Mouse (Mus musculus) thymus, postnatal 14 days (tissue): ENCODE data around the gene Camk1d.
A peak's percentile ranks its signal among the peaks of the same experiment; 100 is the strongest.
"Not testable (repeated sequence)": the region's sequence is repeated elsewhere in the genome, so short reads cannot be mapped to it uniquely, and the experiment has no call there.

ENCODE experiments used
- DNase-seq: peaks from one replicate; pipeline ENCODE4 v3.0.0; 2021

The Camk1d gene

DNA sequence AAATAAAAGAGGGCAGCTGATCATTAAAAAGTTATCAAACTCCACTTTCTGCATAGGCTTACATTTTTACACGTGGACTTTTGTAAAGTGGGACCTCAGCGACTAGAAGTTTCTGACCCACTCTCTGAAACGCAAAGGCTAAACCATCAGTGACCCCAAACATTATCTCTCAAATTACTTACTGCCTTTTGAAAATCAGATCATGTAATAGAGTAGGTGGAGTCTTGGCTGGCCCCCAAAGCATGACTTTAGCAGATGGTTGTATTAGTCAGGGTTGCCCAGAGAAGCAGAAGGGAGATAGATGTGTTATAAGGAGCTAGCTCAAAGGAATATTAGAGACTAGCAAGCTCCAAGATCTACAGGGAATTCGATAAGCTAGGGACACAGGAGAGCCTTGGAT is 103.8 kb downstream of the Camk1d start:
- DNase-seq: no peak

GRCm38 (mm10) chr2:5607920-5608841 is 106.1 kb downstream of the Camk1d start:
- DNase-seq: no peak

GRCm38 (mm10) chr2:5605849-5606248 is 108.5 kb downstream of the Camk1d start:
- DNase-seq: no peak

DNA sequence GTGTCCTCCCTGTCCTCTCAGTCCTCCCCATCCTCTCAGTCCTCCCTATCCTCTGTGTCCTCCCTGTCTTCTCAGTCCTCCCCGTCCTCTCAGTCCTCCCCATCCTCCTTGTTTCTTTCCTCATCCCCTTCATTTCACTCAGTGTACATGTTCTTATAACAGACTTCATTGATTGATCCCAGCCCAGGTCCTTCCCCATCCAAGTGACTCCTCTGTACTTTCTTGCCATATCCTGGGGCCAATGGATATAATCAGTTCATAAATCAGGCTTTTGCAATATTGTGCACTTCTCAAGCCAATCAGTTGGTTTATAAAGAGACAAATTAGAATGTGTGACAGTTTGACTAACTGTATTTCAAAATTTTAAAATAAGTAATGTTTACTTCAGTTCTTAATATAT is 112.3 kb downstream of the Camk1d start:
- DNase-seq: no peak

DNA sequence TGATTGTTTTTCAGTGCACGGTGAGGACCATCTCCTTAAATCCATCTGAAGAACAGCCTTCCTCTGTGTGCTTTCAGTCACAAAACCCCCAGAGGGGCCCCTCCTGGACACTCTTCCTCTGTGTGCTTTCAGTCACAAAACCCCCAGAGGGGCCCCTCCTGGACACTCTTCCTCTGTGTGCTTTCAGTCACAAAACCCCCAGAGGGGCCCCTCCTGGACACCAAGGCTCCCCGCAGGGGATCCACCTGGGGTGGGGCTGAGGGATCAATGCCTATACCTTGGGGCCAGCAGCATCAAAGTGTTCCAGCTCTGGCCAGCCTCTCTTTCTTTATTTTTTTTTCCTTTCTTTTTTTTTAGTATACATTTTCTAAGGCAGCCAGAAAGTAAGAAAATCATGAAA is 113.1 kb downstream of the Camk1d start:
- DNase-seq: not testable (repeated sequence)

DNA sequence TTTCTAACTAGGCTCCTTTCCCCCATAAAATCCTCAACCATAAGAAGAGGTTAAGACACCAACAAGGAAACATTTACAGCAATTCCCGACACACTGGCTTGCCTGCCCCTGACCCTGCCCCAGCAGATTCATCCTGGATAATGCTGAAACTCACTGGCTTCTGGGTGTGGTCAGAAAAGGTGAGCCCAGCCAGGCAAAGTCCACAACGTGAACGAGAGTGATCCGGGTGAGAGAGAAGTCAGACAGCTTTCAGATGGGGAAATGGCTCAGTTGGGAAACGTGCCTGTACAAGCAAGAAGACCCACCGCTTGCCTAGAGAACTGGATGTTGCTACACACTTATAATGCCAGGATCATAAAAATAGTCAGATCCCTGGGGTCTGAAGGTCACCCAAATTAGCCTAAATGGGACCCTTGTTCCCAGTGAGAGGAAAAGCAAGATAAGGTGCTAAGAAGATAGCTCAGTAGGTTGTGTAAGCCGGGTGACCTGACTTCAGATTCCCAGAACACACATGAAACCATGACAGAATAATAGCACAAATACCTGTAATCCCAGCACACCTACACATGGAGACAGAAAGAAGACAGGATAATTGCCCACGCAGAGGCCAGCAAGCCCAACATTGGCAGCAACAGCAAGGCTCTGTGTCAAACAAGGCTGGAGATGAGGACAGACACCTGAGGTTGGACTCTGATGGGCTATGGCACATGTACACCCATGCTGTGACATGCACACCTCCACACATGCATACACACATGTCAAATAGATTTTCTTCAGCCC is 113.9 kb downstream of the Camk1d start:
- no peak for DNase-seq

DNA sequence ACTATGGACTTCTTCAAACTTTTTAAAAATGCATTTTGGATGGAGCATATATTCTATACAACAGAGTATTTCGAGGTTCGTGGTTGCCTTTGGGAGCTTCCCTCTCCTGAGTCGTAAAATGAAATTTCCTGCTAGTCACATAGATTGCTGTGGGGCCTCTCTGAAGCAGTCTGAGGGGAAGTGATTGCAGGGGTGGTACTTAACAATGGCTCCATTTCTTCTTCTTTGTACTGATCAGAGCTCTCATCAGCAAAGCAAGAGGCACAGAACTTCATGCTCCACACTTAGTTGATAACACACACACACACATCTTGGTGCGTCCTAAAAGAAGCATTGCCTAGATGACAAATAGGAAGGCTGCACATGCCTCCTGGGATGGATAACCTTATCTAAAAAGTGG is 114.6 kb downstream of the Camk1d start:
- no peak for DNase-seq

DNA sequence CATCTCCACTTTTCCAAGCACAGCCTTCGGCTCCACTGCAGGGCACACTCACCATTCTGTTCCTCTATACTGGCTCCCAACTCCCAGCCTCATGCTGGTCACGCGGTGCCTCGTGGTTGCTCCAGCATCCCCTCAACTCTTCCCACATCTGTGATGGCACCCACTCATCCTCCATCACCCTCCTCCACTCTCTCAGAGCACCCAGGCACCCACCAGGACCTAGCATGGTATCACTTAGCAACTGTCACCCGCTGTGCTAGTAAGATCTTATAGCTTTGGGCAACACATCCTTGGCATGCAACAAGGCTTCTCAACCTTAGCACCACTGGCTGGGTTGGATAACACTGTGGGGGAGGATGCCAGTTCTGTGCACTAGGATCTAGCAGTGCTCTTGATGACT is 115.8 kb downstream of the Camk1d start:
- no peak for DNase-seq

GRCm38 (mm10) chr2:5596882-5597281 is 117.4 kb downstream of the Camk1d start:
- DNase-seq: peak; percentile 22

- DNase-seq: no peak
These were observed 118.7 kb downstream of the Camk1d start for GRCm38 (mm10) chr2:5595356-5596191.

- no peak for DNase-seq
These were observed 121.7 kb downstream of the Camk1d start for GRCm38 (mm10) chr2:5592461-5593136.

DNA sequence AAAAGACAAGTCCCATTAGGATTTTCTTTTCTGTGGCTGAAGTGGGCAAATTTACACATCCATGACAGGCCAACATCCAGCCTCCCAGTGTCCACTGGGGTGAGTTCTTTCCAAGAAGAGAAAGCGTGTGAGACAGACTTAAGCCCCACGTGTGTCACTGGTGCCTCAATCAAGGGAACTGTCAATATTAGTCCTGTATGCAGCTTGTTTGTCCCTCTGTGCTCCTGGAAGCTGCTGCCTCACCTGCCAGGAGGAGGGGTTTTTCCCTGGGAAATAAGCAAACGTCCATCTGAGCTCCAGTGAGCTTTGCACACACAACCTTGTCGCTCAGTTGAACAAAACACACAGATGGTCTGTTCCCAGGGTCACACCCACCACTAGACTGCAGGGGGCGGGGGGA is 124.2 kb downstream of the Camk1d start:
- DNase-seq: no peak

DNA sequence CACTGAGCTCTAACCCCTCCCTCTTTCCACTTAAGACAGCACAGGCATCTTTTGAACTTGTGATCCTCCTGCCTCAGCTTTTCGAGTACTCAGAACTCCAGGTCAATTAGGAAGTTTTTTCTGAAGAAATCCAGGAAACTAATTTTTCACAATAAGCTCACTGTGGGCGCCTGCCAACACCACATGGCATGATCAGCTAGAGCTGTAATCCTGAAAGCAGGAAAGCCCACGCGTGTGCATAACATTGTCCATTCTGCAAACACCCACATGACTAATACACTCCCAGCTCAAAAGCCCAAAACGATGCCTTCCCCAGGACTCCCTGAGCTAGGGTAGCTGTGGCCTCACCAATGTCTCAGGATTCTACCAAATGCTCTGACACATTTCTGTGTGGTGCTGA is 125.2 kb downstream of the Camk1d start:
- no peak for DNase-seq

DNA sequence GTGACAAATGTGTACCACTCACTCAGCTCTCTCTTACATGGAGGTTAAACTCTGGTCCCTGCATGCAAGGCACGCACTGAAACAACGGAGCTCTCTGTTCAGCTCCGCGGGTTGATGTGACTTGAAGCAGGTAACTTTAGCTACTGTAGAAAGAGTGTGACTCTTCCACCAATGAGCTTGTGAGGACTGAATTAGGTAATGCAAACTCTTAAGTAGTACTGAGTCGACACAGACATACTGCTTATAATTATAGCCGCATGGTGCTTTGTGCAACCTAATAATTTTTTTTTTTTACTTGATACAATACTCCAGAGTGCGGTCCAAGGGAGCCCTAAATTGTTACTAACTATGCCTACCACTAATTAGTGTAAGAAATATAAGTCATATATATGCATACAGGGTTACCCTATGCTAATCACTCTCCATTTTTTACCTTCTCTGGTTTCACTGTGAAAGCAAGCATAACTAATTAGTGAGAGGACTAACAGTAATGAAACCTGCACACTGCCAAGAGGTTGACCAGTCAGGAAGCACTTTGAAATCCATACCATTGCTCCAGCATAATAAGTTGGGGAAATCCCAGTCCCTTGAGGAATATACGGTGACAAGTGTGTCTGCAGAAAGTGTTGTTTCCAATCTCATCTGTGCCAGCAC is 125.9 kb downstream of the Camk1d start:
- no peak for DNase-seq

DNA sequence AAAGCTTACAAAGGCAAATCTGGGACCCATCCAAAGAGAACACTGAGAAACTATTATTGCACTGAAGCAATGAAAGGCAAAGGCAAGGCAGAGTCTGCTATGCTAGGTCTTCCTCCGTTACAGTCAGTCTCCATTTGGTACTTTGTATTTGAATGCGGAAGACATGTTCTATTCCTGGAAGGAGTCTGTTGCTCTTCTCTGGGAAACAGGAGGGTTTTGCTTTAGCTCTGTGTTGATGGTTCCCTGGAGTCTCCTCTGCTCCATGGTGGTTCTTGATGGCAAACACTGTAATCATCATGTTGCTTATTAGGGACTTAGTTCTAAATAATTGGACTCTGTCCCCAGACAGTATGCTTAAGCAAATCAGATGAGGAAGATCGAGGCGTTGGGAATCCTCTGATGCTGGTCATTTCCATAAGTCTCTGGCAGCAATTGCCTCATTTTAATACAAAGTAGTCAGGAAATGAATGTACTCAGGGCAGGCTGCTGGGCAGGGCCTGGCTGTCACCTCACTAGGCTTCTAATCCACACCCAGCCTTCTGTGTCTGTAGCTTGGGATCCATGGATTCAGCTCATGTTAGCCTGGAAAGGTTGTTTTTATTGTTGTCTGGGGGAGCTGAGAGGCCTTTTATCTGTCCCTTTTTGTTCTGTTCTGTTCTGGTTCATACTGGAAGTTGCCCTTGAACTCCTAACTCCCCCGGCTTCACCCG is 129.8 kb downstream of the Camk1d start:
- no peak for DNase-seq

DNA sequence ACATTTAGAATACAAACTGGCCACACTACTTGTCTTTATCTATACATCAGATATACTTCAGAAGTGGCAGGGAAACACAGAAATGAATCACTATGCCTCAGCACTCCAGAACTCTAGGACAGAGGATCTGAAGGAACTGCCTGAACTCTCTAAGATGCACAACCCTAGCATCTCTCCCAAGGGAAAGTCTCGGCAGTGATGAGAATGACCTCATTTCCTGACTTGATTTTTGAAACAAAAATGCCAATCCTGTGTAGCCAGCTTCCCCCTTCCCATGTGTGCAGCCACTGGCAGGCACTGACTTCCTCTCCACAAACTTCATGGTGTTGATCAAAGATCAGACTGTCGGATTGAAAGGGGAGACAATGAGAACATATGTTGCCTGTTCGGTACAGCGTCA is 134.9 kb downstream of the Camk1d start:
- DNase-seq: no peak

DNA sequence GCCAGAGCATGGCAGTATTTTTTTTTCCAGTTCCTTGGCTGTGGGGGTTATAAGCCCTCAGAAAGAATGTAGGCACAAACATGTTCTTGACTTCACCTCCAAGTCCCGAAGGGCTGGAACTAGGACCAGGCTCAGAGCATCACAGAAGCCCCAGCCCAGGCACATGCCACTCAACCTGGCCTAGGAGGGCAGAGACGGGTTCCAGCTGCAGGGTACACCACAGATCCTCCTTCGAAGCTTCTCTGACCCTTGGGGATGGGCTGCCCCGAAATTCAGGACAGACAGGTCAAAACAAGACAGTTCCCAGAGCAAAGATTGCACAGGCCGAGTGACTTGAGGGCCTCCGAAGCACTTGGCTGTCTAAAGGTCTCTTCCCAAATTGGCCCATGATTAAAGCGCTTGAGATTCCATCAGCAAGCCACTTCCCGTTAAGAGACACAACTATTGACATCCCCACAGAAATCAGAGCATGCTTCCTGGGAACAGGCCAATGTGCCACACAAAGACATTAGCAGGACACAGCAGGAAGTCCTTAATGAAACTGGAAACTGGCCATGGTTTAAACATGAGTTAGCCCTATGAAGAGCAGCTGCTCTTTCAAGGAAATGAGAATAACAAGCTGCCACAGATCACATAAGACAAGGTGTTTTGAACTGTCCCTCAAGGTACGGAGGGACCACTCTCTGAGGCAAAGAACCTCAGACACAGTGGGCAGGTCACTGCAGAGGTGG is 136.8 kb downstream of the Camk1d start:
- DNase-seq: no peak

DNA sequence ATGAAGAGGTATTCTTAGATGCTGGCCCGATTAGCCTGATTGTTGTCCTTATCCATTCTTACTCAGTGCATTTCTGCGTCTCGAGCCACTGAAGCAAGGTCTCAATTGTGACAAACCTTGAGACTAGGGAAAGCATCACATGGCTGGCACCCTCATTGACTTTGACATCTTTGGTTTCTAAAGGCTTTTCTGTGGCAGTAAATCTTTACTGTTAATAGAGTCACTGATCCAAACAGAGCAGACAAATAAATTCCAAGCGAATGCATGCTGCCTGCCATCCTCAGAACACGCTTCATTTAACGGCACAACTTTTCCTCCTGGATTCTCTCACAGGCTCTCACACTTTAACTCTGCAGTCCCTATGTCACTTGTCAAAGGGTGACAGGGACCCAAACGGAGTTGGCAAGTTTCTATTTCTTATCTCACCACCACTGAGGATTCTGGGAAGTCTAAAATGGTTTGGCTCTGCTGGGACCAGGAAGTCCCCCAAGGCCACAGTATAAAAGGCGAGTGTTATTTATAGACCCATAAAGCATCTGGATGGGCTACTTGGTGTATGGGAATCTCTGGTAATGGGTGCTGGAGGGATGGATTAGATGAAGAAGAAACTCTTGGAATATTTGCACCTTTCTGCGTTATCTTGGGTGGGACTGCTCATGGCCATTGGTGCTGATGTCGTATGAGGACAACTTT is 141.9 kb downstream of the Camk1d start:
- no peak for DNase-seq

DNA sequence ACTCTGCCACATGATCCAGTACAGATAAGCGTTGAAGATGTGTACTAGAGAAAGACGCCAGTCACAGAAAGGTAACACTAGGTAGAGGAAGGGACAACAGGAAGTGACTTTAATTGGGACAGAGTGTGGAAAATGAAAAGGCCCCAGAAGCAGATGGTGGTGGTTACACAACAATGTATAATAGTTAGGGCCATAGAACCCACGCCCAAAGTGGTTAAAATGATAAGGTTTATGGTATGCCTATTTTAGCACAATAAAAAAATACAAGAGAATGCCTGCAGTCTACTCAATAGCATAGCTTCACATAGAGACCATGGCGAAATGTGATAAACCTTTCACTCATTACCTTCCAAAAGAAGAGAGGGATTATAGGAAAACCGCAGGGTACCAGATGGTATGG is 147.7 kb downstream of the Camk1d start:
- no peak for DNase-seq

DNA sequence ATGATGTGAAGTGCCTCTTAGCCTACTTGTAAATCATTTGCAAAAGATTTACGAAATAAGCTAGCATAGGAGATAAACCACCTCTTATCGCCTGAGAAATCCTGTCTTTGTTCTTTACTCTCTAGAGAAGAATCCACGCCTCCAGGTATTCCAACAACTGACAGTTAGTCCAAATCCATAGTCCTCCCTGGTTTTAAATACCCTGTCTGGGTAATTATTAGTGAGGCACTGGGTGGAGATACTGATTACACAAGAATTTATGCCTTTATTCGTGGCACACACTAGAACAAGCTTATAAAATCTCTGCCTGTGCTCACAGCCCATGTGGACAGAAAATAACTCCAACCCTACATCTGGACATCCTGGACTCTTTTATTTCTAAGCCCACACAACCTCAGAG is 150.6 kb downstream of the Camk1d start:
- no peak for DNase-seq
